Mouse (Mus musculus) limb, embryonic 10.5 days (tissue): ENCODE data around the gene Tmem131l. TPM values are rescaled to one million over a fixed set of nuclear protein-coding genes. Genes with fewer than 3 reads are reported as not detected.

Source experiments
- DNase-seq: peaks from one replicate; pipeline ENCODE4 v3.0.0-alpha.2; 2017; ENCODE audit warnings: low spot score
- H3K27ac ChIP-seq: fragments of 300-500 bp; sonication (generic); 2 replicates; pipeline ENCODE4 v1.5.1; 2016; ENCODE audit warnings: mild to moderate bottlenecking
- H3K27me3 ChIP-seq: fragments of 300-500 bp; sonication (generic); 2 replicates; pipeline ENCODE4 v1.6.1; 2016; ENCODE audit warnings: low read depth, mild to moderate bottlenecking; ENCODE audit not compliant: poor library complexity, severe bottlenecking
- H3K36me3 ChIP-seq: fragments of 300-500 bp; sonication (generic); 2 replicates; pipeline ENCODE4 v1.6.1; 2016; ENCODE audit warnings: mild to moderate bottlenecking, moderate library complexity
- H3K4me1 ChIP-seq: fragments of 300-500 bp; sonication (generic); 2 replicates; pipeline ENCODE4 v1.6.1; 2016
- H3K4me3 ChIP-seq: fragments of 300-500 bp; sonication (generic); 2 replicates; pipeline ENCODE4 v1.5.1; 2016; ENCODE audit warnings: mild to moderate bottlenecking, moderate library complexity
- H3K9me3 ChIP-seq: fragments of 300-500 bp; sonication (generic); replicated peaks from 2 replicates; pipeline ENCODE4 v1.6.1; 2016; ENCODE audit warnings: mild to moderate bottlenecking
- WGBS: fragments of 180-500 bp; shearing (Covaris S2); methylation state at CpG from one replicate; pipeline ENCODE4 v1.1.7; 2016; 5-methylcytosine and 5-hydroxymethylcytosine counted together
- polyA plus RNA-seq: library from polyadenylated mRNA; unstranded; fragments of >200 nt; fragmentation: Nextera tagmentation; extraction: Ambion mirVana; gene quantifications from 2 replicates; pipeline ENCODE4 v1.2.1, GENCODE M21; 2016

Tmem131l gene
- polyA plus RNA-seq, 1 experiment from 2014 or later = 84.5 TPM

GRCm38 (mm10) chr3:83995254-83995830, 44.6 kb downstream of the Tmem131l start:
- Histone ChIP-seq H3K4me1 (peaks cover 68% of the 10 kb centered on the region), H3K4me3 (no peak overlapping the region), H3K27ac (0 out of 2 replicates have a peak overlapping the region, but pooled peaks have one; percentile 36), H3K36me3 (peaks cover 14% of the 10 kb centered on the region), H3K9me3 (no peaks in the 10 kb centered on the region), H3K27me3 (no peaks in the 10 kb centered on the region)
- DNase-seq = no peak
- WGBS = 76% methylated on average over 9 of the region's 9 CpGs

GRCm38 (mm10) chr3:83994217-83994839, 45.6 kb downstream of the Tmem131l start:
- Histone ChIP-seq H3K27ac (peak overlapping the region; percentile 36; the same call in 1 of the 2 replicates), H3K9me3 (no peaks in the 10 kb centered on the region), H3K36me3 (peaks cover 8% of the 10 kb centered on the region; the same call in 1 of the 2 replicates), H3K4me1 (peaks cover 78% of the 10 kb centered on the region), H3K4me3 (no peak overlapping the region), H3K27me3 (no peaks in the 10 kb centered on the region)
- 34% methylated on average over 8 of the region's 8 CpGs for WGBS
- DNase-seq = peak; percentile 55

- H3K27me3 ChIP-seq = no peaks in the 10 kb centered on the region
- H3K9me3 ChIP-seq = no peaks in the 10 kb centered on the region
- H3K36me3 ChIP-seq = 0 out of 2 replicates have a peak, but pooled peaks cover 5% of the 10 kb centered on the region
- no peak overlapping the region for H3K4me3 ChIP-seq
- peak overlapping the region; percentile 51; the same call in 1 of the 2 replicates for H3K27ac ChIP-seq
- no peak for DNase-seq
- H3K4me1 ChIP-seq = peaks cover 90% of the 10 kb centered on the region
- 87% methylated on average over 8 of the region's 8 CpGs for WGBS
Measured at GRCm38 (mm10) chr3:83993089-83993516, 46.9 kb downstream of the Tmem131l start.

- Histone ChIP-seq H3K9me3 (no peaks in the 10 kb centered on the region), H3K4me1 (peaks cover 91% of the 10 kb centered on the region), H3K36me3 (0 out of 2 replicates have a peak, but pooled peaks cover 5% of the 10 kb centered on the region), H3K27ac (no peak overlapping the region), H3K4me3 (no peak overlapping the region), H3K27me3 (no peaks in the 10 kb centered on the region)
- WGBS = 88% methylated on average over 8 of the region's 8 CpGs
- no peak for DNase-seq
Measured at GRCm38 (mm10) chr3:83991691-83992524, 48.1 kb downstream of the Tmem131l start.

GRCm38 (mm10) chr3:83988214-83988613, 51.8 kb downstream of the Tmem131l start:
- H3K9me3 ChIP-seq = no peaks in the 10 kb centered on the region
- DNase-seq = no peak
- no peaks in the 10 kb centered on the region for H3K27me3 ChIP-seq
- H3K36me3 ChIP-seq = 0 out of 2 replicates have a peak, but pooled peaks cover 5% of the 10 kb centered on the region
- 8% methylated on average over 4 of the region's 4 CpGs for WGBS
- peak overlapping the region; percentile 55 for H3K27ac ChIP-seq
- no peak overlapping the region for H3K4me3 ChIP-seq
- peaks cover 85% of the 10 kb centered on the region for H3K4me1 ChIP-seq

GRCm38 (mm10) chr3:83987533-83988112, 52.4 kb downstream of the Tmem131l start:
- 79% methylated on average over 8 of the region's 8 CpGs for WGBS
- Histone ChIP-seq H3K9me3 (no peaks in the 10 kb centered on the region), H3K36me3 (0 out of 2 replicates have a peak, but pooled peaks cover 5% of the 10 kb centered on the region), H3K27ac (no peak overlapping the region), H3K27me3 (no peaks in the 10 kb centered on the region), H3K4me1 (peaks cover 83% of the 10 kb centered on the region), H3K4me3 (no peak overlapping the region)
- no peak for DNase-seq

- DNase-seq = no peak
- no peaks in the 10 kb centered on the region for H3K27me3 ChIP-seq
- no peaks in the 10 kb centered on the region for H3K9me3 ChIP-seq
- H3K4me3 ChIP-seq = no peak overlapping the region
- 41% methylated on average over 3 of the region's 3 CpGs for WGBS
- H3K27ac ChIP-seq = peak overlapping the region; percentile 68
- peaks cover 76% of the 10 kb centered on the region for H3K4me1 ChIP-seq
- 0 out of 2 replicates have a peak, but pooled peaks cover 5% of the 10 kb centered on the region for H3K36me3 ChIP-seq
Measured at GRCm38 (mm10) chr3:83986740-83987139, 53.2 kb downstream of the Tmem131l start.

- no peak for DNase-seq
- Histone ChIP-seq H3K27me3 (no peaks in the 10 kb centered on the region), H3K4me3 (no peak overlapping the region), H3K4me1 (peaks cover 83% of the 10 kb centered on the region), H3K36me3 (0 out of 2 replicates have a peak, but pooled peaks cover 2% of the 10 kb centered on the region), H3K27ac (no peak overlapping the region), H3K9me3 (no peaks in the 10 kb centered on the region)
- WGBS = 72% methylated on average over 6 of the region's 6 CpGs
Measured at GRCm38 (mm10) chr3:83985426-83985825, 54.5 kb downstream of the Tmem131l start.

GRCm38 (mm10) chr3:83984379-83984778, 55.6 kb downstream of the Tmem131l start:
- DNase-seq = no peak

GRCm38 (mm10) chr3:83982821-83983220, 57.2 kb downstream of the Tmem131l start:
- Histone ChIP-seq H3K4me1 (peaks cover 77% of the 10 kb centered on the region), H3K27ac (no peak overlapping the region), H3K27me3 (no peaks in the 10 kb centered on the region), H3K36me3 (no peaks in the 10 kb centered on the region), H3K4me3 (no peak overlapping the region), H3K9me3 (no peaks in the 10 kb centered on the region)
- WGBS = 90% methylated on average over 4 of the region's 4 CpGs
- DNase-seq = no peak

More at GRCm38 (mm10) chr3:83984379-83984778, 55.6 kb downstream of the Tmem131l start:
- Histone ChIP-seq H3K36me3 (no peaks in the 10 kb centered on the region), H3K9me3 (no peaks in the 10 kb centered on the region), H3K4me3 (no peak overlapping the region), H3K27ac (no peak overlapping the region), H3K27me3 (no peaks in the 10 kb centered on the region), H3K4me1 (peaks cover 83% of the 10 kb centered on the region)
- 72% methylated on average over 4 of the region's 4 CpGs for WGBS

GRCm38 (mm10) chr3:83980231-83980872, 59.6 kb downstream of the Tmem131l start:
- H3K4me1 ChIP-seq = peaks cover 52% of the 10 kb centered on the region
- no peaks in the 10 kb centered on the region for H3K9me3 ChIP-seq
- H3K27ac ChIP-seq = peak overlapping the region; percentile 66
- H3K36me3 ChIP-seq = no peaks in the 10 kb centered on the region
- WGBS = 14% methylated on average over 6 of the region's 6 CpGs
- no peak for DNase-seq
- no peak overlapping the region for H3K4me3 ChIP-seq
- H3K27me3 ChIP-seq = no peaks in the 10 kb centered on the region
